Mouse (Mus musculus) lung, postnatal 4 days (tissue): Measurements from ENCODE around the gene Pros1.

Experiments used
- DNase-seq, 2 experiments: peaks; one replicate each; pipeline ENCODE4 v3.0.0; 2021

Pros1 gene

GRCm38 (mm10) chr16:62854191-62855068 is at the start of gene Pros1:
Pros1 (plus strand) TSS chr16:62854307.
- peak; percentile 81 to 89 for DNase-seq

GRCm38 (mm10) chr16:62804621-62805020 is 49.5 kb upstream of the Pros1 start:
- no peak for DNase-seq

GRCm38 (mm10) chr16:62807249-62807979 is 46.7 kb upstream of the Pros1 start:
- peak; percentile 24 to 70 for DNase-seq

GRCm38 (mm10) chr16:62810855-62811254 is 43.3 kb upstream of the Pros1 start:
- DNase-seq: no peak

GRCm38 (mm10) chr16:62813790-62814189 is 40.3 kb upstream of the Pros1 start:
- DNase-seq: no peak

- peak; percentile 46 to 55 for DNase-seq
These were observed 39.6 kb upstream of the Pros1 start, which contains the start of gene Stx19 for GRCm38 (mm10) chr16:62814491-62814890. Stx19 (plus strand) TSS chr16:62814676.

GRCm38 (mm10) chr16:62822472-62822871 is 31.6 kb upstream of the Pros1 start:
- no peak for DNase-seq

- DNase-seq: no peak
These were observed 27.7 kb upstream of the Pros1 start for GRCm38 (mm10) chr16:62826156-62827001.

GRCm38 (mm10) chr16:62832027-62832426 is 22.1 kb upstream of the Pros1 start:
- DNase-seq: no peak

- peak; percentile 32 to 61 for DNase-seq
These were observed 21.6 kb upstream of the Pros1 start for GRCm38 (mm10) chr16:62832481-62832880.

- no peak for DNase-seq
These were observed 19.9 kb upstream of the Pros1 start for GRCm38 (mm10) chr16:62834016-62834735.

- no peak for DNase-seq
These were observed 8.8 kb upstream of the Pros1 start for GRCm38 (mm10) chr16:62845341-62845740.

- peak; percentile 95 to 96 for DNase-seq
These were observed 7.4 kb upstream of the Pros1 start, which contains the start of gene Arl13b for GRCm38 (mm10) chr16:62846498-62847312. Arl13b (minus strand) TSS chr16:62847040.

- DNase-seq: no peak
These were observed 1.4 kb upstream of the Pros1 start for GRCm38 (mm10) chr16:62852464-62853252.

GRCm38 (mm10) chr16:62853611-62854126 is 438 bp upstream of the Pros1 start:
- no peak for DNase-seq

GRCm38 (mm10) chr16:62855385-62855784 is 1.3 kb downstream of the Pros1 start:
- no peak for DNase-seq

GRCm38 (mm10) chr16:62856273-62856672 is 2.2 kb downstream of the Pros1 start:
- DNase-seq: no peak

GRCm38 (mm10) chr16:62857498-62857897 is 3.4 kb downstream of the Pros1 start:
- no peak for DNase-seq

- DNase-seq: peak in 1 of 2 experiments; percentile 11
These were observed 3.9 kb downstream of the Pros1 start for GRCm38 (mm10) chr16:62858018-62858417.

GRCm38 (mm10) chr16:62860140-62860539 is 6.0 kb downstream of the Pros1 start:
- DNase-seq: no peak
